ENCODE assay signal across 23 mouse cellular contexts in the genomic region with DNA sequence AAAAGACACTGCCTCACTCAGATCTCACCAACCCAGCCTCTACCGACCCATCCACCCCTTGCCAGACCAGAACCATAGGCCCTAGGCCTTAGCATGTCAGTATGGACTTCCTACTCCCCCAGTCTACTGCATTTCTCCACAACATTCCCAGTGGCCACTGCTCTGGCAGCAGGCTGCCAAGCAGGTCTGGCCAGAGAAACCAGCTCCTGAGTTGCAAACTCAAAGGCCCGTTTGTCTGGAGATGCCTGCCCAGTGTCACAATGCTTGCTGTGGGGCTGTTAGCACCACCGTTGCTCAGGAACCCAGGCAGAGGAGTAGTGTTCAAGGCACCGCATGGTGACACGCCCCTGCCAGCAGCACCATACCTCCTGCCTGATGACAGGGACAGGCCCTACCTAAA. TPM values are rescaled to one million over a fixed set of nuclear protein-coding genes. Genes with fewer than 3 reads are reported as not detected.
DNase-seq lines count a peak whose midpoint lies in the region; ATAC-seq and TF ChIP-seq lines count a peak whose summit lies in the region.
"Had no signal": no experiment of that assay in that cellular context is flagged by ENCODE, and none has a peak within 500 bp of the region (broad histone marks: within the 10 kb centered on the region; RNA-seq: fewer than 3 reads in every experiment).

No protein-coding gene starts in this region.

- ATAC-seq in kidney, postnatal 0 days (replicated peaks; ENCODE audit: low FRiP score, low read depth): no peak
- ATAC-seq in lung, embryonic 15.5 days (ENCODE audit: borderline replicate concordance, extremely low read depth, low FRiP score, low TSS enrichment): no peak
- no peak for ATAC-seq in embryonic facial prominence, embryonic 15.5 days (ENCODE audit: insufficient number of reproducible peaks, low FRiP score, low TSS enrichment, low read depth)
- 0 out of 2 replicates have a peak, but pooled peaks have one; percentile 2 for ATAC-seq in lung, postnatal 0 days
- ATAC-seq: forebrain, embryonic 15.5 days; hindbrain, postnatal 0 days; intestine, postnatal 0 days; midbrain, embryonic 16.5 days had no signal

- peak; percentile 17; the same call in 1 of the 2 replicates for TF ChIP-seq EP300 in lung, postnatal 0 days (IDR thresholded peaks at IDR 0.05)

- H3K4me2 ChIP-seq in kidney, postnatal 0 days (ENCODE audit: low read length): no peak overlapping the region
- H3K4me2 ChIP-seq in lung, embryonic 15.5 days: no peak overlapping the region
- peak overlapping the region; percentile 17; the same call in 1 of the 2 replicates for H3K4me2 ChIP-seq in embryonic facial prominence, embryonic 15.5 days (replicated peaks)
- H3K4me2 ChIP-seq in lung, postnatal 0 days (replicated peaks; ENCODE audit: low read depth, low read length): 0 out of 2 replicates have a peak overlapping the region, but pooled peaks have one; percentile 9
- H3K4me2 ChIP-seq: forebrain, embryonic 15.5 days; limb, embryonic 13.5 days; liver, embryonic 15.5 days had no signal

- no peak overlapping the region for H3K27ac ChIP-seq in kidney, postnatal 0 days
- peak overlapping the region; percentile 34 for H3K27ac ChIP-seq in lung, embryonic 15.5 days
- H3K27ac ChIP-seq in embryonic facial prominence, embryonic 15.5 days (replicated peaks): peak overlapping the region; percentile 51
- H3K27ac ChIP-seq in lung, postnatal 0 days (ENCODE audit: low read length): peak overlapping the region; percentile 20; the same call in 1 of the 2 replicates
- H3K27ac ChIP-seq: forebrain, embryonic 15.5 days; hindbrain, postnatal 0 days; limb, embryonic 13.5 days; liver, embryonic 15.5 days had no signal

- no peak for TF ChIP-seq CTCF in kidney, postnatal 0 days (IDR thresholded peaks at IDR 0.05; ENCODE audit: low read depth)
- TF ChIP-seq CTCF in lung, postnatal 0 days (IDR thresholded peaks at IDR 0.05): no peak

- H3K4me1 ChIP-seq in kidney, postnatal 0 days (replicated peaks; ENCODE audit: insufficient read depth, low read length): peaks cover 25% of the 10 kb centered on the region
- peaks cover 48% of the 10 kb centered on the region for H3K4me1 ChIP-seq in lung, embryonic 15.5 days
- H3K4me1 ChIP-seq in embryonic facial prominence, embryonic 15.5 days: peaks cover 69% of the 10 kb centered on the region
- H3K4me1 ChIP-seq in lung, postnatal 0 days (ENCODE audit: insufficient read depth, low read depth, low read length): 0 out of 2 replicates have a peak, but pooled peaks cover 3% of the 10 kb centered on the region

- 0 out of 2 replicates have a peak, but pooled peaks cover 11% of the 10 kb centered on the region for H3K36me3 ChIP-seq in kidney, postnatal 0 days (ENCODE audit: insufficient read depth, low read length)
- peaks cover 5% of the 10 kb centered on the region; the same call in 1 of the 2 replicates for H3K36me3 ChIP-seq in lung, embryonic 15.5 days
- peaks cover 12% of the 10 kb centered on the region; the same call in 1 of the 2 replicates for H3K36me3 ChIP-seq in embryonic facial prominence, embryonic 15.5 days
- no peaks in the 10 kb centered on the region for H3K36me3 ChIP-seq in lung, postnatal 0 days (ENCODE audit: insufficient read depth, low read length)
- H3K36me3 ChIP-seq: liver, embryonic 15.5 days had no signal

- WGBS in kidney, postnatal 0 days: 66% methylated on average over 5 of the region's 5 CpGs
- 57% methylated on average over 5 of the region's 5 CpGs for WGBS in lung, embryonic 15.5 days
- WGBS in embryonic facial prominence, embryonic 15.5 days: 64% methylated on average over 5 of the region's 5 CpGs
- 50% methylated on average over 5 of the region's 5 CpGs for WGBS in lung, postnatal 0 days

- no peak for DNase-seq in kidney, postnatal 0 days (ENCODE audit: low spot score)
- no peak for DNase-seq in kidney, postnatal 4 days
- DNase-seq in lung, postnatal 4 days: no peak
- DNase-seq in lung, postnatal 0 days (ENCODE audit: low spot score): no peak
- no peak for DNase-seq in thymus, postnatal 25 days
- no peak for DNase-seq in cerebellum, adult 8-10 months
- DNase-seq: adrenal gland, postnatal 36 days; B cell, adult 2 months; cerebellum, adult 9-10 months; gastrocnemius, postnatal 14 days; heart, adult 18-20 months; heart, postnatal 36 days; retina, postnatal 1 day; right cerebral cortex, postnatal 4 days had no signal

- H3K9me3 ChIP-seq in kidney, postnatal 0 days (replicated peaks; ENCODE audit: low read length): no peaks in the 10 kb centered on the region
- H3K9me3 ChIP-seq in lung, embryonic 15.5 days: no peaks in the 10 kb centered on the region
- H3K9me3 ChIP-seq in embryonic facial prominence, embryonic 15.5 days (replicated peaks): no peaks in the 10 kb centered on the region
- no peaks in the 10 kb centered on the region for H3K9me3 ChIP-seq in lung, postnatal 0 days (ENCODE audit: low read length)
- H3K9me3 ChIP-seq: forebrain, embryonic 15.5 days; limb, embryonic 13.5 days; liver, embryonic 15.5 days; megakaryocyte, embryonic 14.5 days had no signal

- no peak overlapping the region for H3K4me3 ChIP-seq in kidney, postnatal 0 days (replicated peaks; ENCODE audit: low read depth, low read length)
- no peak overlapping the region for H3K4me3 ChIP-seq in lung, embryonic 15.5 days
- no peak overlapping the region for H3K4me3 ChIP-seq in embryonic facial prominence, embryonic 15.5 days (replicated peaks)
- no peak overlapping the region for H3K4me3 ChIP-seq in lung, postnatal 0 days (ENCODE audit: low read depth, low read length)
- H3K4me3 ChIP-seq: forebrain, embryonic 15.5 days; limb, embryonic 13.5 days; liver, embryonic 15.5 days; megakaryocyte, embryonic 14.5 days had no signal

- H3K27me3 ChIP-seq in kidney, postnatal 0 days (ENCODE audit: insufficient read depth, low read length): no peaks in the 10 kb centered on the region
- no peaks in the 10 kb centered on the region for H3K27me3 ChIP-seq in lung, embryonic 15.5 days
- H3K27me3 ChIP-seq in embryonic facial prominence, embryonic 15.5 days: no peaks in the 10 kb centered on the region
- H3K27me3 ChIP-seq in lung, postnatal 0 days (replicated peaks; ENCODE audit: insufficient read depth, low read length): no peaks in the 10 kb centered on the region
- H3K27me3 ChIP-seq: forebrain, embryonic 15.5 days; limb, embryonic 13.5 days had no signal

- H3K9ac ChIP-seq in kidney, postnatal 0 days (ENCODE audit: low read depth, low read length): 0 out of 2 replicates have a peak overlapping the region, but pooled peaks have one; percentile 0
- no peak overlapping the region for H3K9ac ChIP-seq in lung, embryonic 15.5 days
- no peak overlapping the region for H3K9ac ChIP-seq in embryonic facial prominence, embryonic 15.5 days
- H3K9ac ChIP-seq in lung, postnatal 0 days (replicated peaks; ENCODE audit: low read depth): no peak overlapping the region
- H3K9ac ChIP-seq: forebrain, embryonic 15.5 days; limb, embryonic 13.5 days; liver, embryonic 15.5 days had no signal

RNA-seq across cellular contexts. Expression of gene Ptprf, which starts 5.0 kb away (rescaled TPM):
- 34.0 and 37.6 TPM in 2 replicates for polyA plus RNA-seq in kidney, postnatal 0 days (2015; fragmentation: Nextera tagmentation; extraction: Ambion mirVana)
- 73.4 and 82.9 TPM in 2 replicates for polyA plus RNA-seq in lung, embryonic 15.5 days (2015; fragmentation: Nextera tagmentation; extraction: Ambion mirVana)
- 89.3 and 90.7 TPM in 2 replicates for polyA plus RNA-seq in embryonic facial prominence, embryonic 15.5 days (2015; fragmentation: Nextera tagmentation; extraction: Ambion mirVana)
- polyA plus RNA-seq in lung, postnatal 0 days (2015; fragmentation: Nextera tagmentation; extraction: Ambion mirVana): 65.1 and 85.0 TPM in 2 replicates

Comparison
In these comparisons a context has a peak if more than half of its experiments do, and no peak if none do; other contexts are left out.
1. H3K4me2 ChIP-seq: peak in embryonic facial prominence, embryonic 15.5 days (single experiment) and lung, postnatal 0 days (single experiment); none in kidney, postnatal 0 days (single experiment) and lung, embryonic 15.5 days (single experiment).